Mouse (Mus musculus): ENCODE results near the gene Ppp2r5e. TPM values are rescaled to one million over a fixed set of nuclear protein-coding genes. Genes with fewer than 3 reads are reported as not detected.

The Ppp2r5e gene
- polyA plus RNA-seq, 1 experiment: 39.4 TPM

DNA sequence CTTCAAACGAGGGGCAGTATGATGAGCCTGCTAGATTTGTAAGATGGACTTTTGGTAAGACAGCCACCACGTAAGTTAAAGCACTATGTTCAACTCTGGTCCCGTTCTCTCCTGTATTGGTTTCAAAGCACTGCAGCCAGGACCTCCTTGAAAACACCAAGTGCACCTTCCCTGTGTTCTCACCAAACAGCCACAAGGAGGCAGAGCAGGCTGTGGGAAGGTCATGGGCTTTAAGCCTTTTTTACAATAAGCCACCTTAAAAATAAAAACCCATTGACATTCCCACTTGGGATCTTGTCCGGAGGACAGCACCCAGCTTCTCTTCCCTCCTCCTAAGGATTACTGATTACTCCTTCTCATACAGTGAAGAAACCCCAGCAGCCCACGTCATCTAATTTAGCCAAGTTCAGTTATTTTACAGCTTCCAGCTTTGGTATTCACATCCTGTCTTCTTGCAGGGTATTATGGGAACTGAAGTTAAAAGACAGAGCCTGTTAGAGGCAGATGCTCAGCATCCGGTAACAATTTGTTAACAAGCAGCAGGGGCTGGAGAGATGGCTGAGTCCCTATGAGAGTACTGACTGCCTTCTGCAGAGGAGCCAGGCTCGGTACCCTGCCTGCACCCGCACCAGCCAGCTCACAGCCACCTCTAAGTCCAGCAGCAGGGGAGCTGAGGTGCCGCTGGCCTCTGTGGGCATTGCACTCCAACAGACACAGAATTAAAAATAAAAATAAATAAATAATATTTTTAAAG lies 131.9 kb downstream of the Ppp2r5e start:
- Histone ChIP-seq H3K27me3 (ENCODE audit: control insufficient read depth, insufficient read depth, low read length) (no peaks in the 10 kb centered on the region), H3K4me3 (replicated peaks; ENCODE audit: insufficient read depth, low read depth, low read length) (no peak overlapping the region), H3K4me1 (ENCODE audit: control insufficient read depth, insufficient read depth, low read length) (peaks cover 14% of the 10 kb centered on the region), H3K27ac (ENCODE audit: insufficient read depth, low read length) (no peak overlapping the region)
- 51% methylated on average over 9 of the region's 9 CpGs for WGBS
- DNase-seq: peak; percentile 50 to 57
- TF ChIP-seq CTCF (IDR thresholded peaks at IDR 0.05; ENCODE audit: borderline replicate concordance, insufficient read depth, low read depth, low read length) (peak; percentile 84), POLR2A (IDR thresholded peaks at IDR 0.05; ENCODE audit: borderline replicate concordance, insufficient read depth, low read length) (no peak)

DNA sequence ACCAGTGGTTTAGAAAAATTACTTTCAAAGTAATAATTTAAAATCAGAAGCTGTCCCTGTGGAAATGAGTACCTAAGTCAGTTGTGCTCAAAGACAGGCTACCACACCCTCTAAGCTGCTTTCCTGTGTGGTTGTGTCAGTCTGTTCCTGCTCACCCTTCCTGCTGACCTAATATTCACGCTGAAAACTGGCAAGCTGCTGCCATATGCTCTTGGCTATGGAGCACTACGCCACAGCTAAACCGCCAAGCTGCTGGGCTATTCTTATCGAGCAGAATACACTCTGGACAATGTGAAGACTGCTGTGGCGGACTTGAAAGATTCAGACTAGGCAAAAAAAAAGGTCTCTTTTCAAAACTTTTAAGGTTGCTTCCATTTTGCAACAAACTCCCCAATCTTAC lies 135.5 kb downstream of the Ppp2r5e start:
- DNase-seq: peak; percentile 74 to 89
- Histone ChIP-seq H3K27ac (ENCODE audit: insufficient read depth, low read length) (peak overlapping the region; percentile 74), H3K27me3 (ENCODE audit: control insufficient read depth, insufficient read depth, low read length) (no peaks in the 10 kb centered on the region), H3K4me1 (ENCODE audit: control insufficient read depth, insufficient read depth, low read length) (peaks cover 15% of the 10 kb centered on the region), H3K4me3 (replicated peaks; ENCODE audit: insufficient read depth, low read depth, low read length) (no peak overlapping the region)
- TF ChIP-seq CTCF (IDR thresholded peaks at IDR 0.05; ENCODE audit: borderline replicate concordance, insufficient read depth, low read depth, low read length) (no peak), POLR2A (IDR thresholded peaks at IDR 0.05; ENCODE audit: borderline replicate concordance, insufficient read depth, low read length) (no peak)
- 13% methylated on average over 5 of the region's 5 CpGs for WGBS

- peak in 1 of 2 experiments; percentile 29 for DNase-seq
- H3K4me3 ChIP-seq (replicated peaks; ENCODE audit: insufficient read depth, low read depth, low read length): no peak overlapping the region
- H3K27me3 ChIP-seq (ENCODE audit: control insufficient read depth, insufficient read depth, low read length): no peaks in the 10 kb centered on the region
- TF ChIP-seq CTCF (IDR thresholded peaks at IDR 0.05; ENCODE audit: borderline replicate concordance, insufficient read depth, low read depth, low read length) (no peak), POLR2A (IDR thresholded peaks at IDR 0.05; ENCODE audit: borderline replicate concordance, insufficient read depth, low read length) (no peak)
- H3K27ac ChIP-seq (ENCODE audit: insufficient read depth, low read length): peak overlapping the region; percentile 50; the same call in 1 of the 2 replicates
- WGBS: 42% methylated on average over 5 of the region's 5 CpGs
- peaks cover 15% of the 10 kb centered on the region for H3K4me1 ChIP-seq (ENCODE audit: control insufficient read depth, insufficient read depth, low read length)
Measured at GRCm38 (mm10) chr12:75459656-75460055, 136.4 kb downstream of the Ppp2r5e start.

DNA sequence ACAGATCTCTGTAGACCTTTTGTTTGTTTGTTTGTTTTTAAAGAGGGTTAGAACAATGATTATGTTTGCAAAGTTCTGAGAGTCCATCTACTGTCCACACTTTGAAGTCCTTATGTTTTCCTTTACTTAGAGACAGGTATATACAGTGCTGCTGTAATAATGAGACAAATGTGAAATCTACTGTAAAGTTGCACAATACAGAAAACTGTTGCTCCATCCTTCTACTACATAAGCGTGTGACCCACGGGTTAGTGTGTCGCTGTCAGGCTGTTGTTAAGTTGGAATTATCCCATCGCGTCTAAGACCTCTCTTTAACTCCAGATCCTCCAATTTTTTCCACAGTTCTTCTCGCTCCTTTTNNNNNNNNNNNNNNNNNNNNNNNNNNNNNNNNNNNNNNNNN lies 142.6 kb downstream of the Ppp2r5e start:
- 91% methylated on average over 6 of the region's 6 CpGs for WGBS
- H3K27me3 ChIP-seq (ENCODE audit: control insufficient read depth, insufficient read depth, low read length): no peaks in the 10 kb centered on the region
- TF ChIP-seq POLR2A (IDR thresholded peaks at IDR 0.05; ENCODE audit: borderline replicate concordance, insufficient read depth, low read length) (no peak), CTCF (IDR thresholded peaks at IDR 0.05; ENCODE audit: borderline replicate concordance, insufficient read depth, low read depth, low read length) (no peak)
- no peaks in the 10 kb centered on the region for H3K4me1 ChIP-seq (ENCODE audit: control insufficient read depth, insufficient read depth, low read length)
- no peak for DNase-seq
- H3K4me3 ChIP-seq (replicated peaks; ENCODE audit: insufficient read depth, low read depth, low read length): no peak overlapping the region
- no peak overlapping the region for H3K27ac ChIP-seq (ENCODE audit: insufficient read depth, low read length)

DNA sequence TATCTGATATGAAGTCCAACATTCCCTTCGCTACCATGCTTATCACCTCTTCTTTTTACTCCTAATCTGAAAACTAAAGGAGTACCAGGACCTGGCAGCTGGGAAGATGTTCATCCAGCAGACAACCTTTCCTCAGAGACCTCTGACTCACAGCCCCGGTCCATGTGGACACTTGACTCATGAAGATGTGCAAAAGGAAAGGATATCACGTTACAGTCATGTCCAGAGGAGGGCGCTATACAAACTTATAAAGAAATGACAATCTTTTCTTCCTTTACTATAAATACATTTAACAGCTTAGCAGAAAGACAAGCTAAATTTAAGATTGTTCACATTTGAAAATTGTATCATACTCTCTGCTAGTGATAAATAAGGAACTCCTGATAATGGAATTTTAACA lies 143.0 kb downstream of the Ppp2r5e start:
- DNase-seq: no peak
- TF ChIP-seq CTCF (IDR thresholded peaks at IDR 0.05; ENCODE audit: borderline replicate concordance, insufficient read depth, low read depth, low read length): peak; percentile 17; the same call in 1 of the 2 replicates
- no peak for TF ChIP-seq POLR2A (IDR thresholded peaks at IDR 0.05; ENCODE audit: borderline replicate concordance, insufficient read depth, low read length)

GRCm38 (mm10) chr12:75450592-75450991 lies 145.5 kb downstream of the Ppp2r5e start:
- Histone ChIP-seq H3K27ac (ENCODE audit: insufficient read depth, low read length) (no peak overlapping the region), H3K4me1 (ENCODE audit: control insufficient read depth, insufficient read depth, low read length) (0 out of 2 replicates have a peak, but pooled peaks cover 3% of the 10 kb centered on the region), H3K4me3 (replicated peaks; ENCODE audit: insufficient read depth, low read depth, low read length) (no peak overlapping the region), H3K27me3 (ENCODE audit: control insufficient read depth, insufficient read depth, low read length) (no peaks in the 10 kb centered on the region)
- DNase-seq: no peak
- TF ChIP-seq CTCF (IDR thresholded peaks at IDR 0.05; ENCODE audit: borderline replicate concordance, insufficient read depth, low read depth, low read length) (no peak), POLR2A (IDR thresholded peaks at IDR 0.05; ENCODE audit: borderline replicate concordance, insufficient read depth, low read length) (no peak)
- 92% methylated on average over 8 of the region's 8 CpGs for WGBS

More for the DNA sequence above, 143.0 kb downstream of the Ppp2r5e start:
- Histone ChIP-seq H3K4me3 (replicated peaks; ENCODE audit: insufficient read depth, low read depth, low read length) (no peak overlapping the region), H3K27ac (ENCODE audit: insufficient read depth, low read length) (no peak overlapping the region), H3K4me1 (ENCODE audit: control insufficient read depth, insufficient read depth, low read length) (no peaks in the 10 kb centered on the region), H3K27me3 (ENCODE audit: control insufficient read depth, insufficient read depth, low read length) (no peaks in the 10 kb centered on the region)
- 74% methylated on average over 4 of the region's 4 CpGs for WGBS

DNA sequence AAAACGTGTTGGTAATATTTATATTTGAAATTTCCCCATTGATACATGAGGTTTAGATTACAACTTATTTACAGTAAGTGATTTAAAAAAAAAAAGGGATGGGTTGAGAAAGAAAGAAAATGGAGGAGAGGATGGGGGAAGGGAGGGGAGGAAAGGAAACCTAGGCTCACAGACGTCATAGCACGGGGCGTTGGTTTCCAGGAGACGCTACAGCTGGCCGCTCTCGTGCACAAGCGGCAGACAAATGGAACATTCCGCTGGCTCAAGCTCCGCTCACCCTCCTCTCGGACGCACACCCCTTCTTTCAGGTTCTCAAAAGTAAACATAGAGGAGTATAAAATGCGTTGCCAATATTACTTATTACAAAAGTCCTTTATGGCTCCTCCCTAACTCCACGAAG lies 146.0 kb downstream of the Ppp2r5e start:
- H3K4me1 ChIP-seq (ENCODE audit: control insufficient read depth, insufficient read depth, low read length): 0 out of 2 replicates have a peak, but pooled peaks cover 3% of the 10 kb centered on the region
- WGBS: 66% methylated on average over 14 of the region's 14 CpGs
- TF ChIP-seq POLR2A (IDR thresholded peaks at IDR 0.05; ENCODE audit: borderline replicate concordance, insufficient read depth, low read length) (no peak), CTCF (IDR thresholded peaks at IDR 0.05; ENCODE audit: borderline replicate concordance, insufficient read depth, low read depth, low read length) (no peak)
- no peak overlapping the region for H3K4me3 ChIP-seq (replicated peaks; ENCODE audit: insufficient read depth, low read depth, low read length)
- no peak for DNase-seq
- no peaks in the 10 kb centered on the region for H3K27me3 ChIP-seq (ENCODE audit: control insufficient read depth, insufficient read depth, low read length)
- H3K27ac ChIP-seq (ENCODE audit: insufficient read depth, low read length): no peak overlapping the region

DNA sequence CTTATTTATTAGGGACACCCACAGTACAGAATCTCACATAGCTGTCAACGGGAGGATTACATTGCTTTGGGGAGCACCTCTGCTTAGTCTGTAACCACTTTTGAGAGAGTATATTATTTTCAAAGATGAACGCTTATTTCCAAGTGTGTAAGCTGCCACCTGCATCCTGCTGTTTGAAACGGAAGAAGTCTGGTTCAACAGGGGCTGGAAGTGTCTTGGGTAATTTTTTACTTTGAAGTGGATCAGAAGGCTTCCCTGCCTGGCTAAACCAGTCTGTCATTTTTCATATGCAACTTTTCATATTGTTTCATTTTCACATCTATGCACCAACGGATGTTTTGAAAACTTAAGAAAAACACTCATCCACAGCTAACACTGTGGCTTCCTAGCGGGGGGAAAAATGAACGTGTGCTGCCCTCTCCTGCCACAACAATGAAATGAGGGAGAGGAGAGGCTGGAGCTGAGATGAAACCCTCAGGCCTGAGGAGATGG lies 146.5 kb downstream of the Ppp2r5e start:
- TF ChIP-seq CTCF (IDR thresholded peaks at IDR 0.05; ENCODE audit: borderline replicate concordance, insufficient read depth, low read depth, low read length) (peak; percentile 31; the same call in 1 of the 2 replicates), POLR2A (IDR thresholded peaks at IDR 0.05; ENCODE audit: borderline replicate concordance, insufficient read depth, low read length) (no peak)
- no peak overlapping the region for H3K4me3 ChIP-seq (replicated peaks; ENCODE audit: insufficient read depth, low read depth, low read length)
- H3K27me3 ChIP-seq (ENCODE audit: control insufficient read depth, insufficient read depth, low read length): no peaks in the 10 kb centered on the region
- 65% methylated on average over 6 of the region's 6 CpGs for WGBS
- 0 out of 2 replicates have a peak, but pooled peaks cover 3% of the 10 kb centered on the region for H3K4me1 ChIP-seq (ENCODE audit: control insufficient read depth, insufficient read depth, low read length)
- no peak for DNase-seq
- H3K27ac ChIP-seq (ENCODE audit: insufficient read depth, low read length): no peak overlapping the region

Data from cerebellum, adult 2 months (tissue).